Mouse (Mus musculus): ENCODE data around the gene Cpne4.
A peak's percentile ranks its signal among the peaks of the same experiment; 100 is the strongest.

The Cpne4 gene

DNA sequence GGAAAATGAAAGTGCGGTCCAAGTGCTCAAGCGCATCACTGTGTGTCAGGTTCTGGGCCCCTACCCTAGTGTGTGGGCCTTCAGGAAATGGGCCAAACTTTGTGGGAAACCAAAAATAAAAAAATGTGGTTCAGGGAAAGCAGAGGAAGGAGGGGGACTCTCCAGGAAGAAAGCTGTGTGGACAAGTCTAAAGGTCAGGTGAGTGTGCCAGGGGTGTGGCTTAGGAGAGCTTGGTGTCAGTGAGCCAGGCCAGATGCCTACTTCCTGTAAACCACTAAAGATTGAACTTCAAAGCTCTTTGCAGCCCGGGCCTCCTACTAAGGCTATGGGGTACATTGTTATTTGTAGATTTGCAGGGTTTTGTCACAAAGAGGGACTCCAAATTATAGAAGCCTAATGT lies 327.1 kb downstream of the Cpne4 start:
- DNase-seq (ENCODE audit: low spot score in 2 of 2) = no peak

DNA sequence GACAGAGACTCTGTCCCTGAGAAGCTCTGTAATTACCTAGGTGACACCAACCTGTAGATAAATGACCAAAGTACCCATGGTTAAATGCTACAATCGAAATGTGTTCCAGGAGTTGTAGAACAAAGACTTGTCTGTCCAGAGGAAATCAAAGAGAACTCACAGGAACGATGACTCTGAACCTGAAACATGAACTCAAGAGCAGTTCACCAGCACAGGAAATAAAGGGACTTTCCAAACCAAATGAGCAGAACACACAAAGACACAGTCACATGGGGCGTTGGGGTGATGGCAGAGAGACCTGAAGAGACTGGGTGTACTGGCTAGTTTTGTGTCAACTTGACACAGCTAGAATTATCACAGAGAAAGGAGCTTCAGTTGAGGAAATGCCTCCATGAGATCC lies 329.9 kb downstream of the Cpne4 start:
- DNase-seq (ENCODE audit: low spot score in 2 of 2) = no peak

DNA sequence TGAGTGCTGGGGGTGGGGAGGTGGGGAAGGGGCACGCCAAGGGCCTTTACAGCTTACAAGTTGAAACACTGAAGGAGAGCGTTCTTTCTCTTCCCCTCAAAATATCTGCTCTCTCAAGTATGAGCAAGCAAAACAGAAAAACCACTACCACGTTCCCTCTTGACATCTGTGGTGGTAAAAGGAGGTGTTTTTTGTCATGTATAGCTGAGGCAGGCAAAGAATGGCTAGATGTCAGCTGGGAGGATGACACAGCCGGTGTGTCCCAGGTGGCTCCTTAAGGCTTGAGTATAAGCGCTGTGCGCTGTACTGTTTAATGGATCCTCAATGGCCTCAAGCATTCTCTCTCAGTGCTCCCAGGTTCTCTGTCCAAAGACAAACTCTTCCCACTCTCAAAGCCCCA lies 331.5 kb downstream of the Cpne4 start:
- DNase-seq (ENCODE audit: low spot score in 2 of 2) = no peak

DNA sequence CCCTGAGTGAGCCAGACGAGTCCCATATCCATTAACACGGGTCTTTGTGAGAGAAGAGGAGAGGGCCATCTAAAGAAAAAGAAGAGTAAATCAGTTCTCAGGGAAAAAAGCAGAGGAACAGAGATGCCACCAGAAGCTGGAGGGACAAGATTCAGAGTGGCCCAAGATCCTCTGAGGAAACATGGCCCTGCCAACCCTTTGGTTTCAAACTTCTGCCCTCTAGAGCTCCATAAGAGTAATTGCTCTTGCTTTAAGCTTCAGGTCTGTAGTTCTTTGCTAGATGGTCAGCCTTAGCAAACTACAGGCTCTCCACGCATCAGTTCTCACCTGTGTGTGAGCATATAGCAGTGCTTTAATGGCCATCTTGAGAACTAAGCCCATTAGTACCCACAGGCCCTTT lies 343.4 kb downstream of the Cpne4 start:
- no peak for DNase-seq (ENCODE audit: low spot score in 2 of 2)

DNA sequence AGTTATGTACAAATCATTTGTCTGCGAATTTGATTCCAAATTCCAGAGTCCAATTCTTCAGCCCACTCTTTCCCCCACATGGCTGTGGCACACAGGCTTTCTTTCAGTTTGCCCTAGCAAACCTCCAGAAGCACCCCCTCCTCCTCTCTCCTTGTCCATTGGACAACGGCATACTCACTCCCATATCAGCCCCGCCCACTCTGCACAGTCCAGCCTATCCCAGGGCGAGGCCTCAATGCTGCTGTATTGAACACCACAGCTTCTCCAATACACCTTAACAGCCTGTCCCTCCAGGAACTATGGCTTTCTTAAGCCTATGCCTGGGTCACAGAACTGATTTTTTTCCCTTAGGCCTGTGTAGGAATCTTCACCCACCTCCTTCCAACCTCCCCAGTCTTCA lies 348.3 kb downstream of the Cpne4 start:
- DNase-seq (ENCODE audit: low spot score in 2 of 2) = no peak

DNA sequence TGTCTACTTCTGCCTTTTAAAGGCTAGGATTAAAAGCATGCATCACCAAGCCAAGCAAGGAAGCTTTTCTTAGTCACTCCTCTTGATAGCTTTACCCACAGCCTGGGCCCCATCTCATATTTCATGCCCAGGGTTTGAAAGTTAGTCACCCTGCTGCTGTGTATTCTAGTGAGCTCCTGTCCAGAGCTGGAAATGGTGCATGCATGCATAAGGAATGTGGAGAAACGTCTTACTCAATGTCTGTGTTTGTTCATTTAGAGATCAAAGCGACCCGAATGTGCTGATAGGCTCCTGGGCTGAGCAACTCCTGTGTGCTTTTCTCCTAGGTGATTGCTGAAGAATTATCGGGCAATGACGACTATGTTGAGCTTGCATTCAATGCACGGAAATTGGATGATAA lies 354.0 kb downstream of the Cpne4 start:
- DNase-seq (ENCODE audit: low spot score in 2 of 2) = no peak

DNA sequence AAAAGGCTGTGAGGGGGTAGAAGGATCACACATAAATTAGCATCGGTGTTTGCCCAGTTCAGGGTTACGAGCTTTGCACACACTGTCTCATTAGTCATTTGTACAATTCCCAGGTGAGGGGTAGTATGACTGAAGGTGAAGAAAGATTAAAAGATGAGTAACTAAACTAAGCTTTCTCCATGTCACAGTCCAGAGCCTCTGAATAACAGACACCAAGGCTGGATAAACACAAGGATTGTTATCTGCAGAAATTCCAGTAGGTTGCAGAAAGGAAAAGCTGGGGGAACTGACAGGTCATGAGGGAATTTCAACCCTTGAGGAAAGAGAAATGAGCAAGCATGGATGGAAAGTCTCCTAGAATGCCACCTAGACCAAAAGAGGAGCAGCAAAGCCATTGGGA lies 354.7 kb downstream of the Cpne4 start:
- DNase-seq (ENCODE audit: low spot score in 2 of 2) = no peak

DNA sequence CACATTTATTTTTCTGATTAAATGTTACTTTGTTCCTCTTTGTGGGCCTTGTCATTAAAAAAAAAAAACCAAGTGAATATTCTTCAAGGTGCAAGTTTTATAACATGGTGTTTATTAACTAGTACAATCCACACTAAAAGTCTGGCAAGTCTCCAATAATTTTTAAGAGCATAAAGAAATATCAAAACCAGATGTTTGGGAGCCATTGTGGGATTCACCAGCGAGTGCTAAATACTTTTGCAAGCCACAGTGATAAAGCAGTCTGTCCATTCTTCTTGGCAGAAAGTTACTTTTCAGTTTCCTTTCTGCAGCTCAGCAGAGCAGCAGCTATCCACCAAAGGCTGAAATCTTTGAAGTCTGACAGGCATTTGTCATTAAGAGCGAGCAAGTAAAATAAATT lies 365.6 kb downstream of the Cpne4 start:
- DNase-seq (ENCODE audit: low spot score in 2 of 2) = no peak

DNA sequence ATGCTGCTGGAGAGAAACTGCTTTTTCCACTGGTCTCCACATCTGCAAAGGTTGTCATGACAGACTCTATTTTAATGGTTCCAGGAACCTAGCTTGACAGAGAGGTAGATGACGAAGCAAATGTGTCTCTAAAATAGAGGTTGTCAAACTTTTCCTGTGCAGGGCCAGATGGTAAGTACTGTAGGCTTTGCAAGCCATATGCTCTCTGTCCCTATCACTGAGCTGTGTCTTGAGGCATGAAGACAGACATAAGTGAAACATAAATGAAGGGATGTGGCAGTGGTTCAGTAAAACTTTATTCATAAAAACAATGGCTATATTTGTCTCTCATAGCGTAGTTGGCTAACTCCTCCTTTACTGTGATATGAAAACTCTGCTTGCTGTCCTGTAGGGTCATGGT lies 366.2 kb downstream of the Cpne4 start:
- DNase-seq (ENCODE audit: low spot score in 2 of 2) = peak in 1 of 2 experiments; percentile 26

DNA sequence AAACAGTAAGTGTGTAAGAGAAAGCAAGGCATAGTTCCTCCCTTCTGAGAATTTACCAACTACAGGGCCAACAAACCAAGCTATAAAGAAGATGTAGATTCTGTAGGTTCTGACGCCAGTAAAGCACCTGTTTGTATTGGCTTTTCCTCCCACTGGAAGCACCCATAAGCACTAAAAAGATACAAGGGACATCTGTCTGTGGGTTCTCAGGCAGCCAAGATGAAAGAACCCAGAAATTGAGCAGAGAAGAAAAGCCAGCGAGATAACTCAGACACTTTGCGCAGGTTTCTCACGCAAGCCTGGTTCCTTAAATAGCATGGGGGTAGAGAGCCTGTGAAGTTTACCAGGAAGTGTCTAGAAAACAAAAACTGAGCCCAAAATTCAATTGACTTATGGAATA lies 374.1 kb downstream of the Cpne4 start:
- peak in 1 of 2 experiments; percentile 24 for DNase-seq (ENCODE audit: low spot score in 2 of 2)

DNA sequence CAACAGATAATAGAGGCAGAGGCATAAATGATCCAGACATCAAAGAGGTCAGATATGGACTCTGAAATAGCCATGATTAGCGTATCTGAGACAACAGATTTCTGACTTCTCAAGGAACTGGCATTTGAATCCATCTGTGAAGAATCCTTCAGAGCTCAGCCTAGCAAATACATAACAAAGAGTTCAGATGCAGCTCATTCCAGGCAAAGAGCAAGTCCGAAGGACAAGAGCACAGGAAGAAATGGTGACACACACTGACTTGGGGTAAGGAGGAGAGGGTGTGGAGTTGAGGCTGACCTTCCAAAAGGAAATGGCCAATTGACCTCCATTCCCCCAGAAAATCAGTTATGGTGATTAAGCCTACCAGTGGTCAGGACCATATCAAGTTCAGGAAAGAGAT lies 375.0 kb downstream of the Cpne4 start:
- no peak for DNase-seq (ENCODE audit: low spot score in 2 of 2)

DNA sequence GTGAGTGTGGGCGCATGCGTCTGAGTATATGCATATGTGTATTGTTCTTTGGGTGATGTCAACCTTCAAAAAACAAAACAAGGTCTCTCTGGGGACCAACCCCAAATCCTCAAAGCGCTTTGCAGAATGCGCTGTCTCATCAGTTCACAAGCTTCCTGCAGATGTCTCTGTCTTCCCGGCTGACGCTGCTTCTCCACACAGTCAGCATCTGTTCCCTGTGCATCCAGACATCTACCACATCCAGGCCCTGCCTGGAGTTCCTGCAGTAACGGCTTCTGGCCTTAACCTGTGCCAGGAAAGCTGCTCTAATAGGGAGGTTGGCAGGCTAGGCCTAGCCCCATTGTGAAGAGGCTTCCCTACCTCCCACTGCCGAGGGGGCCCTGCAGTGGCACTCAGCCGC lies 381.7 kb downstream of the Cpne4 start:
- DNase-seq (ENCODE audit: low spot score in 2 of 2) = peak; percentile 13 to 19

DNA sequence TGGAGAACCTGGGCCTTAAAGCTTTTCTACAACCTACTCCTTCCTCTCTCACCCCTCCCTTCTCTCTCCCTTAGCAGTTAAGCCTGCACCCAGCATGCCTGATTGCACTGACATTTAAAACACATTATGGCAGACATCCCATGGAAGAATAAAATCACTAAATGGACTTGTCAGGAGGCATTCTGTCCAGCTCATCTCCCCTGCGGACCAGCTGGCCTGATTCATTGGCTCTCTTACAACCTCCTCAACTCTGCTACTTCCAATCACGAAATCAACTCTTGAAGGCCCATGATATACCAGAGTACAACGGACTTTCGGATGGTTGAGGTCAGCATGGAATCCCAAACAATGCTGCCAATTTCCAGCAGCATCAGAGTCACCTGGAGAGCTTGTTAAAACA lies 393.3 kb downstream of the Cpne4 start:
- no peak for DNase-seq (ENCODE audit: low spot score in 2 of 2)

DNA sequence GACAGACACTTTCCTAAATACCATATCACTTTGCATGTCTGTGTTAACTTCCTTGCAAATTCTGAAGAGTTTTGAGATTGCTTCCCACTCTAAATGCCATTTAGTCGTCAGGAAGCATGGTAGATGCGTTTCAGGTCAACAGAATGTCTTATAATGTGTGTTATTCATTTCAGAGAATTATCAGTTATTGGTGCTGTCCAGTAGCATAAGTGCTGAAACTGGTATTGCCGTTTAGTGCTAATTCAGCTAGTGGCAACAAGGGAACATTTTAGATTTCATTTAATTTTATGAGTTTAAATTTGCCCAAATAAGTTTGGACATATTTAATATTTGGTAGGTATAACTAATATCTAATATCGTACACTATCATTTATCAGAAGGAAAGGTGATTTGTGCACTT lies 403.5 kb downstream of the Cpne4 start:
- no peak for DNase-seq (ENCODE audit: low spot score in 2 of 2)

DNA sequence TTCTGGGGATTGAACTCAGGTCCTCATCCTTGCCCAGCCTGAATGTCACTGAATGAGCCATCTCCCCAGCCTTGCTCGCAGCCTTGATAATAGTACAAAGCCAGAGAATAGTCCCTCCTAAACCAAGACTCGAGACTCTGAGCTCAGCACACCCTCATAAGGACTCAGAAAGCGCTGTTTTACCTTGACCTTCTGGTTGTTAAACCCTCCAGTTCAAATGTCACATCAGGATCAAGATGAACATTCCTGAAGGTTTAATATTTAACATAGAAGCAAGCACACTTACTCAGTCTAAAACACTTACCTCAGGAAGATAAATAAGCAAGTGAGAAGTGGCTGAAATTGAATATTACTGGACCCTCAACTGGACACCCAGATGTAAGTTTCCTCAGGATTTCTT lies 405.1 kb downstream of the Cpne4 start:
- no peak for DNase-seq (ENCODE audit: low spot score in 2 of 2)

DNA sequence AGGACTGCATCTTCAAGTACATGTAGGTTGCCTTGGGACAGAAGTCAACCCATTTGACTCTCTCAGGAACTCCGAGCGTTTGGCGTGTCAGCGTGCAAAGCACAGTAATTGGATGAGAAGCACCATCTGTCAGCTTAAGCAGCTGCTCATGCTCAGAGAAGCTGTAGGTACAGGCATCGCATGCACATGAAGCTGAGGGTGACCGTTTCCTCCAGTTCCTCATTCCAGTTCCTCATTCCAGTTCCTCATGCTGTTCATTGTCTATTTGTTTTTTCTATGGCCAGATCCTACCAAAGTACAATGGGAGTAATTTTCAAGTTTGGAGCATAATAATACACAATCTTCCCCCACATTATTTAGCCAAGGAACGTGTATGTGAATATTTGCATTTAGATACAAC lies 425.7 kb downstream of the Cpne4 start:
- DNase-seq (ENCODE audit: low spot score in 2 of 2) = no peak

DNA sequence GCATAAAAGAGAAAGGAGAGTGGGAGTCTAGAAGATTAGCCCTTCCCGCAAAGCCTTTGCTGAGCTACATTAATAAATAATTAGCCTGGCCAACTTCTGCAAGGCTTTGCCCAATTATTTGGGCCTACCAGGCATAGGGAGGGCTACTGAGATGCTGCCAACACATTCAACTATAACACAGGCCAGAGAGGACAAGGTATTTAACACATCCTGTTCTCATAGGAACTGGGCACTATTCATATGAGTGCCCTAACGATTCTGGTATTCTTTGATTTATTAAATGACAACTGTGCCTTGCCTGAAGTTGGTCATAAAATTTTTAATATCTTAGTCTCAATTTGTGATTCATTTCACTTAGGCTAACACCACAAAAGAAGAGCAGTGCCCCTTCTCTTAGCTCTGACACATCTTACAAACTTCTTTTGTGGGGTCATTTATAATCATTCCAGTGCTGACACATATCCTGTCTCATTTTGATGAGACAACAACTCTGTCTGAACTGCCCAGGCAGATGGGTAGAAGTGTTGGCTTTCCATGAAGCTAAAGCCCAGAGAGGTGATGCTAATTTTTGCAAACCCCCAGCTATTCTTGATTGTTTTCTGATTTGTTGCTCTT lies 435.0 kb downstream of the Cpne4 start:
- DNase-seq (ENCODE audit: low spot score in 2 of 2) = no peak

DNA sequence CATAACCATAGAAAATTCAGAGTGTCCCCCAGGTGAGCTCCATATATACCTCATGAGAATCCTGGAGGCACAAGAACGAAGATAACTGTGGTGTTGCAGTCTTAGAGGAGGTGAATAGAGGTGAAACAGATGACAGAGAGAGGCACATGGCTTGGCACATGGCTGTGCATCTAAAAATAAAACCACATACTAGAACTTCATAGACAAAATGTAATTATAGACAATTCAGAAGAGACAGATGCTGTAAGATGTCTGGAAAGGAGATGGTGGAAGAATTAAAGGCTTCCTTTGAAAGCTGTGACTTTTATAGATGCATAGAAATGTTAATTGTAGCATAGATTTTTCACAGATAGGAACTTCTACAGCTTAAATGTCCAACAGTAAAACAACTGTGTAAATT lies 451.1 kb downstream of the Cpne4 start:
- peak in 1 of 2 experiments; percentile 62 for DNase-seq (ENCODE audit: low spot score in 2 of 2)

DNA sequence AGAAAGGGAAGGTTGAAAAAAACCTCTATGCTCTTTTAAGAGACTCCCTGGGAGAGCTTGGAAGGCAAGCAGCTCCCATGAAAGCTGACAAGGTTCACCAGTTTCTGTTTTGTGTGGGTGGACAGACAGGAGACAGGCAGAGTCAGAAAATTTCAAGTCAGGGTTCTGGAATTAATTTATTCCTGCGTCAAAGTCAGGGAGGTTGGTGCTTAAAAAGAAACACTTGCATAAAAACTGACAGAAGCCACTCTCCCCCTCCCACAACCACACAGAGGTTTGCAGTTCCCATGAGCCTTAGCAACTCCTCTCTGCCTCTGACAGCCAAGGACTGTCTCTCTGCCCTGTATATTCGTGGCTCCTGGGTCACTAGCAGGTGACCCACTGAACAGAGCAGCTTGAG lies 463.6 kb downstream of the Cpne4 start:
- DNase-seq (ENCODE audit: low spot score in 2 of 2) = no peak

DNA sequence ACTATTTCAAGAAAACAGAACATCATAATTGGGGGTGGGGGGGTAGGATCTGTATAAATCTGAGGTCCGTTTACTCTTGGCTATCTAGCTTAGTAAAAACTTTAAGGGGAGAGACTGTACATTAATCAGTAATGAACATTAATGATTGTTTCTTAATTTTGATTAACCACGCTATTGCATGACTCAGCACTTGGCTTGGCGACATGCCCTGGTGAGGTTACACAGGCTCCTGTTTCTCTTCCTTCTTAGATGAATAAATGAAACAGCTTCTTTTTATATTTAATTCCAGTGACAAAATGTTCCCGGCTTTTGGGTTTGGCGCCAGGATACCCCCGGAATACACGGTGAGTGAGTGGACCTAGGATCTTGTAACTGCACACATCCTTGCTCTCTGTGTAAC lies 471.1 kb downstream of the Cpne4 start:
- DNase-seq (ENCODE audit: low spot score in 2 of 2) = no peak

DNA sequence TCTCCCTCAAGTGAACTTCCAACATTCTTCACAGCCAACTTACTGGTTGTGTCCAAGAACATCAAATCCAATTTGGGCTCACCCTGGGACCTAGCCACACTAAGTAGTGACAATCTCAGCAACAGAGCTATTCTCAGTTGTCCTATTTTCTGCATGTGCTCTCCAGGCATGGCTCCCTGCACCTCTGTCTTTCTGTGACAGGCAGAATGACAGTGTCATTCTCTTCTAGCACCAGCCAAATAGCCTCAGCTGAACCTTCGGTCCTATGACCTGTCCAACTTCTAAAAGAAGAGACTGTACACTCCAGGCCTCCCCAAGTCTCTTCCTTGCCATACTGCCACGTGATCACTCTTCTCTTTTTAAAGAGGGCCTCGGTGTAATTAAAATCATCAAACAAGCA lies 481.2 kb downstream of the Cpne4 start:
- no peak for DNase-seq (ENCODE audit: low spot score in 2 of 2)

DNA sequence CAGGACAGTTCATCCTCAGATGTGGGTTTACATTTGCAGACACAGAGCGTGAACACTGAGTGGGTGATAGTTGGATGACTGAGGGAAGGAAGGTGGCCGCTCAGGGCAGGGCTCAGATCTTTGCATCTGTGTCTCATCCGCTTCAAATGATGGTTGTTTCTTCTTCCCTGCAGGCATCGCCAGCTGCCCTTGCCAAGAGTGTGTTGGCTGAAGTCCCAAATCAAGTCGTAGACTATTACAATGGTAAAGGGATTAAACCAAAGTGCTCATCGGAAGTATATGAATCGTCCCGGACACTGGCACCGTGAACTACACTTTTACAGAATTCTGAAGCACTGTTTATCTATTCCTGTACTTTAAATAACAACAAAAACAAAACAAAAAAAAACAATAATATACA lies 485.5 kb downstream of the Cpne4 start:
- peak in 1 of 2 experiments; percentile 3 for DNase-seq (ENCODE audit: low spot score in 2 of 2)

DNA sequence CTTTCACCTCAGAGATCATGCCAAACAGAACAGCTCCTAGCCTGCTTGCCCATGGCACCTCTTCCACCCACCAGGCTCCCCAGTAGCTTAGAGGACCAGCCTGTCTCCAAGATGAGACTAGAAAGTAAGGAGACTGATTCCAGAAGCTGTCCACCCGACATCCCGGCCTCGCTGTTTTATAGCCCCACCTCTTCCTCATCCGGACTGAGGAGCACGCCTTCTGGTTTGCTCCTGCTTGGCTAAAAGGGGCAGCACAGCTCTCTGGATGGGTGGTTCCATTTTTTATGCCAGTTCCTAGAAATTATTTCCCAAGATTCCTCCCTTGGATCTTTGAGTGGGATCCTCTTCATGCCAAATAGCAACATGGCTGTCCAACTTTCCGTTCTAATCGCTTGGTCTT lies 486.6 kb downstream of the Cpne4 start:
- DNase-seq (ENCODE audit: low spot score in 2 of 2) = no peak

DNA sequence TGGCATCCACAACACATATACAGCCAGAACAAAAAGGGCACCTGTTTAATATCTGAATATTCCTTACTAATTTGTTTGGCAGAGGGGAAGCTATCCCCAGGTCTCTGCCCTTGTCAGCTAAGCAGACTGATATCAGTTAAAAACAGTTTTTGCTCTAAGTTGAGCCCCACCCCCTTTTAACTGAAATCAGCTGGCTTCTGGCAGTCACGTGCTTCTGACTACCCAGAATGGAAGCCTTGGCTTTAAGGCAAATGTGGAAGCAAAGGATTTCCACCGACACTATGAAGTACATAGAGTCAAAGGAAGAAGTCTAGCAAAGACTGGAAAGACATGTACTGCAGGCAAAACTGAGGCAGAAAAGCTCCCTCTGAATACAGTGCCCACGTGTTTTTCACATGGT lies 490.8 kb downstream of the Cpne4 start:
- no peak for DNase-seq (ENCODE audit: low spot score in 2 of 2)

DNA sequence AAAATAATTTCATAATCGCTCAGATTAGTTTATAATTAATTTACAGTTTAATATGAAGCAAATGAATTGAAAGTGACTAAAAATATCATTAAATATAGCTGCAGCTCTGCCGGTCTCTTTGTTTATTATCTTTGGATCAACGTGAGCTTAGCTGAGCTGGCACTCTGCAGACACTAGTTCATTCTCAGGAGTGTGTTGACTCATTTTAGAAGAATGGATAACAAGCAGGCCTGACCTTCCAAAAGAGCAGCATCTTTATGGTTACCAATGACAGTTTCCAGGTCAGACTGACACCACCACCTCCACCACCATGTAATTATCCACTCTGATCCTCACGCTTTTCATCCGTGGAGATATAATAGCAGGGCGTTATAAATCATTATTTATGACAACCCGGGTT lies 498.9 kb downstream of the Cpne4 start:
- DNase-seq (ENCODE audit: low spot score in 2 of 2) = no peak
